Mouse (Mus musculus) kidney, embryonic 16.5 days (tissue): ENCODE results near the gene Vamp9. TPM values are rescaled to one million over a fixed set of nuclear protein-coding genes. Genes with fewer than 3 reads are reported as not detected.

Experiments used
- ATAC-seq: fragments of 200-750 bp; cut with Nextera tagmentation; 2 replicates; pipeline ENCODE4 v1.8.0; 2017; ENCODE audit warnings: moderate TSS enrichment; ENCODE audit not compliant: low FRiP score, low TSS enrichment
- H3K27ac ChIP-seq: fragments of 300-500 bp; sonication (generic); 2 replicates; pipeline ENCODE4 v1.5.1; 2014; ENCODE audit warnings: low read length
- H3K27me3 ChIP-seq: fragments of 300-500 bp; sonication (generic); 2 replicates; pipeline ENCODE4 v1.6.1; 2014; ENCODE audit warnings: low read length, control low read depth, mixed read lengths; ENCODE audit not compliant: insufficient read depth
- H3K36me3 ChIP-seq: fragments of 300-500 bp; sonication (generic); 2 replicates; pipeline ENCODE4 v1.6.1; 2014; ENCODE audit warnings: low read length, control low read depth, mixed read lengths; ENCODE audit not compliant: insufficient read depth
- H3K4me1 ChIP-seq: fragments of 300-500 bp; sonication (generic); 2 replicates; pipeline ENCODE4 v1.6.1; 2014; ENCODE audit warnings: low read length, control low read depth, mixed read lengths; ENCODE audit not compliant: insufficient read depth
- H3K4me2 ChIP-seq: fragments of 300-500 bp; sonication (generic); replicated peaks from 2 replicates; pipeline ENCODE4 v1.6.1; 2014; ENCODE audit warnings: low read depth, low read length
- H3K4me3 ChIP-seq: fragments of 300-500 bp; sonication (generic); 2 replicates; pipeline ENCODE4 v1.5.1; 2014; ENCODE audit warnings: mild to moderate bottlenecking, low read length
- H3K9ac ChIP-seq: fragments of 300-500 bp; sonication (generic); replicated peaks from 2 replicates; pipeline ENCODE4 v1.6.1; 2014; ENCODE audit warnings: low read length
- H3K9me3 ChIP-seq: fragments of 300-500 bp; sonication (generic); 2 replicates; pipeline ENCODE4 v1.6.1; 2016; ENCODE audit warnings: low read length, control low read depth
- WGBS: fragments of 180-500 bp; shearing (Covaris S2); extraction: QIAGEN DNeasy Blood & Tissue Kit; methylation state at CpG from one replicate; pipeline ENCODE4 v1.1.7; 2014; 5-methylcytosine and 5-hydroxymethylcytosine counted together
- polyA plus RNA-seq: library from polyadenylated mRNA; unstranded; fragments of >200 nt; fragmentation: Nextera tagmentation; extraction: Ambion mirVana; gene quantifications from 2 replicates; pipeline ENCODE4 v1.2.1, GENCODE M21; 2015

Gene Vamp9
- polyA plus RNA-seq, 1 experiment from 2014 or later = 0.42 TPM

DNA sequence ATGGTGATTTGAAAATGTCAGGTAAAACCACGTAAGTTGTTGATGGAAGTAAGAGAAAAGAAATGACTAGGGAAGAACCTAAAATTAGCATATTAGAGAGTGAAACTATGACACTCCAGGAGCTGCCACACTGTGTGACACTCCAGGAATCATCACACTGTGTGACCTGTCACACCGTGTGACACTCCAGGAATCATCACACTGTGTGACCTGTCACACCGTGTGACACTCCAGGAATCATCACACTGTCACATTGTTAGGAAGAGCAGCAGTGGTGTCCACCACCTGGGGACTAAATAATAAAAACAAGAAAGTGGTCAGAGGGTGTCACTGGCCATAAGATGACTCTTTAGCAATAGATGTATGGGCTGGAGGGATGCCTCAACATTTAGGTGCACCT, 33.4 kb downstream of the Vamp9 start:
- 0 out of 2 replicates have a peak, but pooled peaks cover 2% of the 10 kb centered on the region for H3K36me3 ChIP-seq
- no peak for ATAC-seq
- no peaks in the 10 kb centered on the region for H3K4me1 ChIP-seq
- peaks cover 5% of the 10 kb centered on the region for H3K9me3 ChIP-seq
- H3K4me2 ChIP-seq = no peak overlapping the region
- no peaks in the 10 kb centered on the region for H3K27me3 ChIP-seq
- no peak overlapping the region for H3K9ac ChIP-seq
- H3K27ac ChIP-seq = no peak overlapping the region
- 91% methylated on average over 3 of the region's 3 CpGs for whole genome bisulfite sequencing
- H3K4me3 ChIP-seq = no peak overlapping the region

DNA sequence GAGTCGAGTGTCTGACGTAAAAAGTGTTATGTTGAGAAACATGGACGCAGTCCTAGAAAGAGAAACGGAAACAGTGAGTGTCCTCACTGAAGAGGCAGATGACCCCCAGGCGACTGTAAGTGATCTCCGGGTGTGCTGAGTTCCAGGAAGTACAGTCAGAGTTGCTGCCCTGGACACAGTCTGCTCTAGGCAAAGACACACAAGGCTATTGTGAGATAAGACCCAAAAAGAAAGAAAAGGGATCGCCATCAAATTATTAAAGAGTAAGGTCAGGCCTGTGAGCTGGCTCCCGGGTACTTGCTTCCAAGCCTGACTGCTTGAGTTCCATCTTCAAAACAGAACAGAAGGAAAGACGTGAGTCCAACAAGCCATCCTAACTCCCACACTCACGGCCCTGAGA, 35.2 kb downstream of the Vamp9 start:
- H3K36me3 ChIP-seq = 0 out of 2 replicates have a peak, but pooled peaks cover 3% of the 10 kb centered on the region
- no peak overlapping the region for H3K9ac ChIP-seq
- H3K4me3 ChIP-seq = no peak overlapping the region
- no peaks in the 10 kb centered on the region for H3K4me1 ChIP-seq
- no peak overlapping the region for H3K27ac ChIP-seq
- 75% methylated on average over 10 of the region's 10 CpGs for WGBS
- no peaks in the 10 kb centered on the region for H3K27me3 ChIP-seq
- H3K9me3 ChIP-seq = peaks cover 10% of the 10 kb centered on the region
- no peak for ATAC-seq
- H3K4me2 ChIP-seq = no peak overlapping the region

DNA sequence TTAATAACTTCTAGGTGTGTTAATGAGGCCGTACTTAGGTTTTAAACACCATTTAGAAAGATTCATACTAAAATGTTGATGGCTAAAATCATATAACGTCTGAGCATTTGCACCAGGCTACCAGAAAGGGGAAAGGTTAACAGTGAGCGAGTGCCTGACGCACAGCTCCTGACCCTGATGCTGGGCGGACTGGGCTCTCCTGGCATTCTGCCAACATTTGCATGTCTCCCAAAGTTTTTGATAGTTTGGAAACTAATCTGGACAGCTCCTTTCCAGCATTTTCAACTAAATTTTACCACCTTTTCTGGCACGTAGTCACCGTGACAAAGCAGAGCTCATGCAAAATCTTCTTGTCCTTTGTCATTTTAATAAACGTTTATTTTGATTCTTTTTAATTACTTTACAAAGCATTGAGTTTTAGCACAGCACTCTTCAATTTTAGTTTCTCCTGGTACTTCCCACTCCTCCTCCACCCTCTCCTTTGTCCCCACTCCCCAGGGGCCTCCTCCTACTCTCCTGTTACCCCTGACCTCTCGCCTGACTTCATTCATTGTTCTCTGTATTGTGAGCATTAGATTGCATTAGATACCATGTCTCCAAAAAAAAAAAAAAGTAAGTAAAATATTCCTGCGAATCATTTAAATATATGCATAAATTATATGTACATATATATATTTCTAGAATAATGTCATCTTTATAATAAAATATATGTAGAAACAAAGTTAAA, 35.9 kb downstream of the Vamp9 start:
- Histone ChIP-seq H3K4me2 (no peak overlapping the region), H3K4me3 (no peak overlapping the region), H3K27ac (no peak overlapping the region), H3K27me3 (no peaks in the 10 kb centered on the region), H3K9ac (no peak overlapping the region), H3K4me1 (no peaks in the 10 kb centered on the region), H3K9me3 (peaks cover 10% of the 10 kb centered on the region), H3K36me3 (0 out of 2 replicates have a peak, but pooled peaks cover 3% of the 10 kb centered on the region)
- ATAC-seq = no peak
- WGBS = 49% methylated on average over 10 of the region's 10 CpGs

DNA sequence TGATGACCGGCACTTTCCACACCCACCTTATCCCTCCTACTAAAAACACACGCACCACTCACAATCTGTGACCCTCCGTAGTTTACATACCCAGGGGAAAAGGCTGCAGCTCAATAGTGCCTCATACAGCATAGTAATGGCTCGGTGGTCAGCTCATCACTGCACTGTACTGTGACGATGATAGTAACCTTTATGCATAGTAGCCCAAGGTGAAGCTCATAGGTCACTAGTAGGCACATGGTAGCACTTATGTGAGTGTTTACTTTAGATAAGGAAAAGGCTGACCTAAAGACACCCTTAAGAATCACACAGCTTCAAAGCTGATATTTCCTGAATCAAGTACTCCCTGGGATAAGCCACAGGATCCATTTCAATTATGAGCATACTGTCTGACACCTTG, 46.5 kb downstream of the Vamp9 start:
- peaks cover 7% of the 10 kb centered on the region; the same call in 1 of the 2 replicates for H3K36me3 ChIP-seq
- H3K4me3 ChIP-seq = no peak overlapping the region
- H3K9me3 ChIP-seq = no peaks in the 10 kb centered on the region
- 83% methylated on average over 5 of the region's 5 CpGs for WGBS
- ATAC-seq = no peak
- H3K4me2 ChIP-seq = no peak overlapping the region
- no peaks in the 10 kb centered on the region for H3K4me1 ChIP-seq
- no peaks in the 10 kb centered on the region for H3K27me3 ChIP-seq
- H3K9ac ChIP-seq = no peak overlapping the region
- no peak overlapping the region for H3K27ac ChIP-seq

- no peaks in the 10 kb centered on the region for H3K4me1 ChIP-seq
- no peak overlapping the region for H3K27ac ChIP-seq
- no peak overlapping the region for H3K4me3 ChIP-seq
- no peaks in the 10 kb centered on the region for H3K27me3 ChIP-seq
- no peak for ATAC-seq
- H3K9ac ChIP-seq = no peak overlapping the region
- WGBS = 79% methylated on average over 1 of the region's 1 CpGs
- H3K9me3 ChIP-seq = no peaks in the 10 kb centered on the region
- H3K4me2 ChIP-seq = no peak overlapping the region
- H3K36me3 ChIP-seq = peaks cover 17% of the 10 kb centered on the region; the same call in 1 of the 2 replicates
These were observed 47.8 kb downstream of the Vamp9 start for GRCm38 (mm10) chr5:99953883-99954282.

DNA sequence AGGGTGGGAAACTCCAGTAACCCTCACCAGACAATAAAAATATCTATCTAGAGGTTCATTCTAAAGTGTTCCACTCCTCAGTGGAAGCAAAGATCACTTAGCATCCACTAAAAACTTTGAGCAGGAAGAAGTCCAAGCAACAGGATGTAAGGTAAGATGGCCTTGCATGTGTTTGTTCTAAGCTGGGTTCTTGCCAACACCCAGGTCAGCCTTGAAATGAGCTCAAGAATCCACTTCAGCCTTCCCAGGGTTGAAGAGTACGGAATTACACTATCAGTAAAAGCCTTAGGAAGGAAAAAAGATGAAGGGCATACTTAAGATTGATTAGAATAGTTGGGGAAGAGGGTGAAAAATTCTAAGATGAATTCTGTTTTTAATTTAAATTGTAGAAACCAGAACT, 52.6 kb downstream of the Vamp9 start:
- Histone ChIP-seq H3K9ac (no peak overlapping the region), H3K4me3 (no peak overlapping the region), H3K27ac (no peak overlapping the region), H3K36me3 (peaks cover 38% of the 10 kb centered on the region), H3K4me1 (no peaks in the 10 kb centered on the region), H3K27me3 (no peaks in the 10 kb centered on the region), H3K4me2 (no peak overlapping the region), H3K9me3 (no peaks in the 10 kb centered on the region)
- 95% methylated on average over 1 of the region's 1 CpGs for WGBS
- ATAC-seq = no peak

GRCm38 (mm10) chr5:99959236-99959936, 53.3 kb downstream of the Vamp9 start:
- Histone ChIP-seq H3K27me3 (no peaks in the 10 kb centered on the region), H3K9me3 (no peaks in the 10 kb centered on the region), H3K27ac (no peak overlapping the region), H3K4me3 (no peak overlapping the region), H3K36me3 (peaks cover 45% of the 10 kb centered on the region), H3K4me1 (no peaks in the 10 kb centered on the region), H3K4me2 (no peak overlapping the region), H3K9ac (no peak overlapping the region)
- 76% methylated on average over 2 of the region's 2 CpGs for whole genome bisulfite sequencing
- no peak for ATAC-seq

GRCm38 (mm10) chr5:99959960-99960359, 53.9 kb downstream of the Vamp9 start:
- H3K4me1 ChIP-seq = no peaks in the 10 kb centered on the region
- H3K27me3 ChIP-seq = no peaks in the 10 kb centered on the region
- H3K9ac ChIP-seq = no peak overlapping the region
- no peaks in the 10 kb centered on the region for H3K9me3 ChIP-seq
- 91% methylated on average over 2 of the region's 2 CpGs for WGBS
- no peak overlapping the region for H3K4me3 ChIP-seq
- H3K36me3 ChIP-seq = peaks cover 46% of the 10 kb centered on the region
- no peak overlapping the region for H3K27ac ChIP-seq
- ATAC-seq = no peak
- H3K4me2 ChIP-seq = no peak overlapping the region

DNA sequence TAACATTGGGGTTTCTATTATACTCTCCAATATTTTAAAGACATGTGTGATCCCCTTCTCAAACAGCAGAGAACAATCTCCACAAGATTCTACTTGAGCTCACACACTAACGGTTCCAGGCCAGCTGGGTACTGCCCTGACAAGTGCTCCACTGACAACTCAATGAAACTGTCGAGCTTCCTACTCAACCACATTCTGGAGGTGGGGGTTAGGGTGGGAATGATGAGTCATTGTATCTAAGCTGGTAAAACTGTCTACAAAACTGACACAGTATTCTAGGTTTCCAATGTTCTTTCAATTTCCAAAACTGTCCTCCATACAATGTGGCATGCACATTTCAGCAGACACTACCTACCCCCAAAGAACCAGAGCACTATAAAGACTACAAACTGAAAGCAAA, 67.9 kb downstream of the Vamp9 start:
- H3K27ac ChIP-seq = no peak overlapping the region
- peak overlapping the region; percentile 19 for H3K4me3 ChIP-seq
- ATAC-seq = no peak
- H3K4me1 ChIP-seq = peaks cover 28% of the 10 kb centered on the region
- H3K4me2 ChIP-seq = peak overlapping the region; percentile 29
- H3K36me3 ChIP-seq = peaks cover 12% of the 10 kb centered on the region
- H3K27me3 ChIP-seq = no peaks in the 10 kb centered on the region
- no peak overlapping the region for H3K9ac ChIP-seq
- no peaks in the 10 kb centered on the region for H3K9me3 ChIP-seq
- WGBS = 9% methylated on average over 2 of the region's 2 CpGs

DNA sequence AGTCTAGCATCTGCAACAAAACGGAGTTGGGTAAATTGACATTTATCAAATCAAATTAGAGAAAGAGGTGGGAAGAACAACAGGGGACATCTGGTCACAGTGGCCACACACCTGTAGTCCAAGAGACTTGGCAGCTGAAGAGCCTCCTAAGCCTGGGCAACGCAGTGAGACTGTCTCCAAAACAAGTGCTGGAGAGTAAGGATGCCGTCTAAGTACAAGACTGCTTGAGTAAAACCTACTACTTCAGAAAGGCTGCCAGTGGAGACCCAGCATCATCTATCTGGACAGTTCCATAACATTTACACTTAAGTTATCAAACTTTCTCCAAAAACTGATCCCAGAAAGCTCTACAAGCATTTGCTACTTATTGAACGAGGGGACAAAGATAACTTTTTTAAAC, 69.0 kb downstream of the Vamp9 start:
- Histone ChIP-seq H3K4me2 (peak overlapping the region; percentile 95), H3K27me3 (no peaks in the 10 kb centered on the region), H3K4me1 (peaks cover 31% of the 10 kb centered on the region), H3K27ac (no peak overlapping the region), H3K36me3 (peaks cover 12% of the 10 kb centered on the region), H3K9me3 (no peaks in the 10 kb centered on the region), H3K4me3 (peak overlapping the region; percentile 21; the same call in 1 of the 2 replicates), H3K9ac (no peak overlapping the region)
- ATAC-seq = no peak
- 54% methylated on average over 4 of the region's 4 CpGs for WGBS
